Mouse (Mus musculus) limb, embryonic 13.5 days (tissue): ENCODE data around the gene Lgals9. TPM values are rescaled to one million over a fixed set of nuclear protein-coding genes. Genes with fewer than 3 reads are reported as not detected.

ENCODE experiments used
- ATAC-seq: fragments of 200-750 bp; cut with Nextera tagmentation; 2 replicates; pipeline ENCODE4 v1.8.0; 2017; ENCODE audit warnings: low read depth, moderate number of reproducible peaks, moderate TSS enrichment; ENCODE audit not compliant: low FRiP score
- H3K27ac ChIP-seq: fragments of 300-500 bp; sonication (generic); 2 replicates; pipeline ENCODE4 v1.5.1; 2015; ENCODE audit warnings: inconsistent platforms, mild to moderate bottlenecking, moderate library complexity
- H3K27me3 ChIP-seq: fragments of 300-500 bp; sonication (generic); 2 replicates; pipeline ENCODE4 v1.6.1; 2015; ENCODE audit warnings: mild to moderate bottlenecking, inconsistent platforms
- H3K36me3 ChIP-seq: fragments of 300-500 bp; sonication (generic); 2 replicates; pipeline ENCODE4 v1.6.1; 2015; ENCODE audit warnings: inconsistent platforms, mild to moderate bottlenecking, moderate library complexity
- H3K4me1 ChIP-seq: fragments of 300-500 bp; sonication (generic); 2 replicates; pipeline ENCODE4 v1.6.1; 2015; ENCODE audit warnings: inconsistent platforms
- H3K4me2 ChIP-seq: fragments of 300-500 bp; sonication (generic); replicated peaks from 2 replicates; pipeline ENCODE4 v1.6.1; 2015; ENCODE audit warnings: inconsistent platforms, mild to moderate bottlenecking, moderate library complexity
- H3K4me3 ChIP-seq: fragments of 300-500 bp; sonication (generic); 2 replicates; pipeline ENCODE4 v1.5.1; 2015; ENCODE audit warnings: moderate library complexity, mild to moderate bottlenecking, inconsistent platforms
- H3K9ac ChIP-seq: fragments of 300-500 bp; sonication (generic); 2 replicates; pipeline ENCODE4 v1.6.1; 2015; ENCODE audit warnings: mild to moderate bottlenecking, inconsistent platforms
- H3K9me3 ChIP-seq: fragments of 300-500 bp; sonication (generic); 2 replicates; pipeline ENCODE4 v1.6.1; 2016; ENCODE audit warnings: inconsistent platforms
- WGBS: fragments of 180-500 bp; shearing (Covaris S2); methylation state at CpG from one replicate; pipeline ENCODE4 v1.1.7; 2015; 5-methylcytosine and 5-hydroxymethylcytosine counted together
- polyA plus RNA-seq: library from polyadenylated mRNA; unstranded; fragments of >200 nt; fragmentation: Nextera tagmentation; extraction: Ambion mirVana; gene quantifications from 2 replicates; pipeline ENCODE4 v1.2.1, GENCODE M21; 2015

The Lgals9 gene
- polyA plus RNA-seq, 1 experiment from 2014 or later: 16.6 TPM

DNA sequence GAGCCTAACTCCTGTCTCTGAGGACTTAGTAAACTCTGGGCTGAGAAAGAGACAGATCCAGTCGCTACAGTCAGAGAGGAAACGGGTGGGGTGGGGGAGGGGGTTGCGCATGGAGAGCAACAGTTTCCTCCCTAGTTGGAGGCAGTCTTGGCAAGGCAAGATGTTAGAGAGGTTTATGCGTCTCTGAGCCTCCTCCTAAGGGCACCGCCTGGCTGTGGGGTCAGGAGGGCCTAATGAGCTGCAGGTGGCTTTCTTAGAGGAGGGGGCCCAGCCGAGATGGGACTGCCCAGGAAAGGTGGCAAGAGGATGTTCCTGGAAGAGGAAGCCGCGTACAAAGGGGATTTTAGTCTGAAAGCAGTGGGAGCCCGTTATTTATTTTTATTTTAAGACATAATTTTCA, 60.6 kb downstream of the Lgals9 start:
- H3K9ac ChIP-seq: no peak overlapping the region
- H3K4me3 ChIP-seq: no peak overlapping the region
- peaks cover 15% of the 10 kb centered on the region for H3K4me1 ChIP-seq
- H3K27me3 ChIP-seq: peaks cover 53% of the 10 kb centered on the region
- no peak overlapping the region for H3K4me2 ChIP-seq
- no peaks in the 10 kb centered on the region for H3K36me3 ChIP-seq
- 6% methylated on average over 9 of the region's 9 CpGs for WGBS
- ATAC-seq: no peak
- no peaks in the 10 kb centered on the region; the same call in 1 of the 2 replicates for H3K9me3 ChIP-seq
- H3K27ac ChIP-seq: no peak overlapping the region

DNA sequence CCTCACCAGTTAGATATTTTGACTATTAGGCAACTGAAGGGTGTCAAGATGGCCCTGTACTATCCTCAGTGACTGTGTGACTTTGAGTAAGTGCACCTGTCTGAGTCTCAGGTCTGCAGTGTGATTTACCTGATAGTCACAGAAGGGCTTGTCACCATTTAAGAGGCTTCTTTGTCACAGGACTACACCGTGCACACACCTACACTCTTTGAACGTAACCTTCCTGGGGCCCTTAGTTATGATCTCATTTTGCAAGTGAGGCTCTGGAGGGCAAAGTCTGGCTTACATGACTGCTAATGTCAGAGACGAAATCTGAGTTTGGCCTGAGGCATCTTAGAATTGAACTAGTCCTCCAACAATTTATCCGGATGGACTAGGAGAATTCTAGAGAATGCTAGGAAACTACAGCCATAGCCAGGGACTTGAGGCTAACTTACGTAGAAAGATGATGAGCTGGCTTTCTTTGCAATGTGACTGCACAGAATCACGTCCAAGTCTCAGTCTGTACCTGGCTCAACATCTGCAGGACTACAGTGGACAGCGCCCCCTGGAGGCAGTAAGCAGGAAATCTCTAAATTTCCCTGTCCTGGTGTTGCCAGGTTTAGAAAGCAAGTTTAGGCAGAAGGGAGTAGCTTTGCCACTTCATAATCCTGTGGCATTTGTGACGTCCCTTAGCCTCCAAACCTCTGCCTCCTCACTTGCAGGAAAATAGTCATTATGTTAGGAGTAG, 61.9 kb downstream of the Lgals9 start:
- Histone ChIP-seq H3K27me3 (peaks cover 57% of the 10 kb centered on the region), H3K4me1 (peaks cover 15% of the 10 kb centered on the region), H3K4me3 (no peak overlapping the region), H3K4me2 (no peak overlapping the region), H3K27ac (no peak overlapping the region), H3K9me3 (no peaks in the 10 kb centered on the region; the same call in 1 of the 2 replicates), H3K36me3 (no peaks in the 10 kb centered on the region), H3K9ac (no peak overlapping the region)
- ATAC-seq: no peak
- 37% methylated on average over 8 of the region's 8 CpGs for WGBS

DNA sequence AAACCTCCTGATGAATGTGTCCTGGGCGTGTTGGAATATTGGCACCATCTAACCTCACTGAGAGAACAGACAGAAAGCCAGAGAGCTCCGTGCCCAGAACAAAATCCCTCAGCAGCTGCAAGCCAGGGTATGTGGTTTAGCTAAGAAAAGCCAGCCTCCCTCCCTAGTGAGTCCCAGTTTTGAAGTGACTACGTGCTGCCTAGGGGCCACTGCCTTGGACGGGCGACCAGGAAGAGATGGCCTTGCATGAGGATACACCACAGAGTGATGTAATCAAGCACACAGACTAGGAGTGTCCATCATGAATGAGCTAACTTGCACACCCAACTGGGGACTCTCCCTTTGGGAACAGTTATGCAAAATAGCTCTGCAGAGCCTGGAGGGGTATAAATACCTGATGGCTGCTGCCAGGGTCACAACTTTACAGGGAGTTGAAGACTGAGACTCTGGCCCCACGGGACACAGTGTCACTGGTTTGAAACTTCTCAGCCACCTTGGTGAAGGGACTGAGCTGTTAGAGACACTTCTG, 64.3 kb downstream of the Lgals9 start, which contains the start of gene Nos2:
Nos2 (plus strand) TSS at position 377 of the 529 bp plus-strand sequence.
- 49% methylated on average over 6 of the region's 6 CpGs for WGBS
- Histone ChIP-seq H3K4me1 (peaks cover 15% of the 10 kb centered on the region), H3K27me3 (peaks cover 40% of the 10 kb centered on the region), H3K4me3 (no peak within 1 kb of the TSS), H3K9ac (no peak within 1 kb of the TSS), H3K9me3 (no peaks in the 10 kb centered on the region; the same call in 1 of the 2 replicates), H3K36me3 (no peaks in the 10 kb centered on the region), H3K4me2 (no peak within 1 kb of the TSS), H3K27ac (no peak within 1 kb of the TSS)
- no peak for ATAC-seq

DNA sequence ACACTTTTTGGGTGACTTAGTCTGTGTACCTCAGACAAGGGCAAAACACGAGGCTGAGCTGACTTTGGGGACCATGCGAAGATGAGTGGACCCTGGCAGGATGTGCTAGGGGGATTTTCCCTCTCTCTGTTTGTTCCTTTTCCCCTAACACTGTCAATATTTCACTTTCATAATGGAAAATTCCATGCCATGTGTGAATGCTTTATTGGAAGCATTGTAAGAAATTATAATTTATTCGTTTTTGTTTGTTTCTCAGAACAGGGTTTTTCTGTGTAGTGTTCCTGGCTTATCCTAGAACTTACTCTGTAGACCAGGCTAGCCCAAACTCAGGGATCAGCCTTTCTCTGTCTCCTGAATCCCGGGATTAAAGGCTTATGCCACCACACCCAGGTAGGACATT, 65.0 kb downstream of the Lgals9 start:
- Histone ChIP-seq H3K4me2 (no peak overlapping the region), H3K9ac (no peak overlapping the region)
- WGBS: 77% methylated on average over 4 of the region's 4 CpGs

DNA sequence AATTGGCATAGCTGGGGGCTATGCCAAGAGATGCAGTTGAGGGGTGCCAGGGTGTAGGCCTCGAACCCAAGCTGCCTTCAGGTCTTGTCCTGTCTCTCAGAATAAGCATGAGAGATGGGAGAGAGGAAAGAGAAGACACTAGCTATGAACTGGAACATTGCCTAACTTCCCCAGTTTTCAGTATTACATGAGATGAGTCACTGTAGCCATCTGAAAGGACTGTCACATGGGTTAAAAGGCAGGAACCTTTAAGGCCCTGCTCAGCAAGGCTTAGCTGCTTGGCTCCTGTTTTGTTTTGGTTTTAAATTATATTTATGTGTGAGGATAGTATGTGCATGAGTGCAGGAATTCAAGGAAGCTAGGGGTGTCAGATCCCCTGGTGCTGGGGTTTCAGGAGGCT, 68.3 kb downstream of the Lgals9 start:
- Histone ChIP-seq H3K9me3 (no peaks in the 10 kb centered on the region), H3K4me2 (no peak overlapping the region), H3K36me3 (no peaks in the 10 kb centered on the region), H3K27ac (no peak overlapping the region), H3K4me3 (no peak overlapping the region), H3K27me3 (0 out of 2 replicates have a peak, but pooled peaks cover 3% of the 10 kb centered on the region), H3K4me1 (no peaks in the 10 kb centered on the region), H3K9ac (no peak overlapping the region)
- WGBS: 79% methylated on average over 1 of the region's 1 CpGs
- no peak for ATAC-seq

More for the DNA sequence above, 65.0 kb downstream of the Lgals9 start:
- no peak overlapping the region for H3K4me3 ChIP-seq
- H3K4me1 ChIP-seq: peaks cover 10% of the 10 kb centered on the region
- no peak overlapping the region for H3K27ac ChIP-seq
- no peaks in the 10 kb centered on the region for H3K9me3 ChIP-seq
- H3K27me3 ChIP-seq: peaks cover 32% of the 10 kb centered on the region
- no peak for ATAC-seq
- no peaks in the 10 kb centered on the region for H3K36me3 ChIP-seq

DNA sequence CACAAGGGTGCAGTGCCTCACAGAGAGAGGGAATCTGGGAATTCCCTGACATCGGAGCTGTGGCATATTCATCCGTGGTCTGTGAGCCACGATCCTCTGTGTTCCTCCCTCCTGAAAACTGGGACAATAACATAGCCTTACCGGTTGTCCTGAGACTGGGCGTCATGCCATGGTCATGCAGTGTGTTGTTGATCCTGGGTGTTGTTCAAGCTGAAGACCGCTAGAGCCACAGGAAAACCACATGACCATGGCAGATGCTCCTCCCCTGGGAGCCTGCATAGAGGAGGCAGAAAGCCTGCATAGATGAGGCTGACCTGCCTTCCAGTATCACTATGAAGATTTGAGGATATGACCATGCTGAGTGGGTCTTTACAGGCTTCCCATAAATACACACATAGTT, 69.3 kb downstream of the Lgals9 start:
- no peaks in the 10 kb centered on the region for H3K4me1 ChIP-seq
- no peak overlapping the region for H3K4me2 ChIP-seq
- H3K4me3 ChIP-seq: no peak overlapping the region
- H3K9ac ChIP-seq: no peak overlapping the region
- H3K36me3 ChIP-seq: no peaks in the 10 kb centered on the region
- WGBS: 85% methylated on average over 6 of the region's 6 CpGs
- H3K9me3 ChIP-seq: no peaks in the 10 kb centered on the region
- 0 out of 2 replicates have a peak, but pooled peaks cover 3% of the 10 kb centered on the region for H3K27me3 ChIP-seq
- no peak for ATAC-seq
- no peak overlapping the region for H3K27ac ChIP-seq

Other genes with a start within 250 kb of the Lgals9 start
- 41.0 and 45.2 TPM in 2 replicates for gene Ccnq, start 233.2 kb downstream of the Lgals9 start, polyA plus RNA-seq
- gene Lyrm9, start 158.4 kb downstream of the Lgals9 start, polyA plus RNA-seq: 14.5 and 14.6 TPM in 2 replicates
- 1.1 and 1.3 TPM in 2 replicates for gene Nos2, start 64.2 kb downstream of the Lgals9 start, polyA plus RNA-seq
- gene Ksr1, start 161.5 kb upstream of the Lgals9 start, polyA plus RNA-seq: 3.7 and 4.2 TPM in 2 replicates